Mouse (Mus musculus) urinary bladder, postnatal 4 days (tissue): ENCODE results near the gene Hnrnph2.
A peak's percentile ranks its signal among the peaks of the same experiment; 100 is the strongest.

Experiments
- DNase-seq, 2 experiments: peaks; one replicate each; pipeline ENCODE4 v3.0.0; 2021 to 2022; ENCODE audit warnings: low spot score in 2 of 2

Gene Hnrnph2

DNA sequence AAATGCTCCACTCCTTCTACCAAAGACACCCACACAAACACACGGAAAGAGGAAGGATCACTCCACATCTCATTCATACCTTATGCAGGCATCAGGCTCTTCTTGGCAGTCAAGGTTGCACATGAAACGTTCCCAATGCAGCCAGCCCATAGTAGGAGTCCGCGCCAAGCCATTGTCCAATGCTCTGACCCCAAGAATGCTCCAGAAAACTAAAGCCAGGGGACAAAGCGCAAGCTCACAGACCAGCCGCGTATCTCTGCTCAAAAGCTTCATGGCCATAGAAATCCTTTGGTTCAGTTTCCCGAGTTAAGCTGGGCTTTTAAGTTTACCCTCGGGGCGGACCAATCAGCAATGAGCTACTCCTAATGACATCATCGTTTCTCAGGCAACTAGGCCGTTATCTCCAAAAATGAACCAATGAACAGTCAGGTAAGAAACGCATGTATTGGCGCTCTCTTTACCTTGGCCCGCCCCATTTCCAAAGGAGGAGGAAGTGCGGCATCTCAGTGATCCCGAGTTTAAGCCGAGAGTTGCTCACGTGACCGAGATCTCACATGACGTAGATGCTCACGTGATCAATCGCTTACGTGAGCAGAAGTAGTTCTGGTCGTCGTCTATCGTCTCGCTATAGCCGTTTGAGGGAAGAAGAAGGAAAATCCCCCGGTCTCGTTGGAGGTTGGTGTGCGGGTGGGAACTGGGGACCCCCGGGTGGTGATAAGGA lies at the start of gene Hnrnph2, which contains the start of gene Gla:
TSS of gene Hnrnph2 (plus strand) at position 521 of the 721 bp plus-strand sequence.
TSS of gene Gla (minus strand) at position 467 of the 721 bp plus-strand sequence.
- peak; percentile 83 to 85 for DNase-seq

DNA sequence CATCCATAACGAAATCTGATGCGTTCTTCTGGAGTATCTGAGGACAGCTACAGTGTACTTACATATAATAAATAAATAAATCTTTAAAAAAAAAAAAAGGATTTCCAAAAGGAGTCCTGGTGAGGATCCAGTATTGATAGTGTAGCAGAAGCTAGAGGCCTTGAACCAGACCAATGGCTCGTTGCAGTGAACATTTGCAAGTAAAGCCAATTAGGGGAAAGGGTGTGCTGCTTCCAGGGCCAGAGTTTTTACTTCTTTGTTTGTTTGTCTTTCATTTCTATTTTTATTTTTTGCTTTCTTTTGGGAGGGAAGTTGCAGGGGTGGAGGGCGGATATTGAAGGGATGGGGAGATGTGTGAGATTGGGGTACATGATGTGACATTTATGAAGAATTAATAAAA lies 47.7 kb upstream of the Hnrnph2 start:
- DNase-seq, result no peak

DNA sequence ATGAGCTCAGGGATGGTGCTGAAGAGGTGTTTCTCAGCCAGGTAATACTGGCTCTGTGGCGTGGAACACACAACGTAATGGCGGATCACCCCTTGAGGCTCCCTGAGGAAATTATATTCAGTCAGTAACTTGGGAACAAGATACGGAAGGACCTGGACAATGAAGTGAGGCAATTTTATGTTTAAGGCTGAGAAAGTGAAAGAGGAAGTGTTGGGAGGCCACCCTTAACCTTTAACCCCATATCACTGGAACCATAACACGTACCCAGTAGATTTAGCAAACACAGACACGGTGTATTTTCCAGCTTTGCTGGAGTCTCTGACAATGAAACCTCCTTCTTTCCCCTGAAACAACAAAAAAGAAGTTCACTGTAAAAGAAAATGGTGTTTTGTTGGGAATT lies 46.6 kb upstream of the Hnrnph2 start:
- no peak for DNase-seq

- DNase-seq, result no peak
These were observed 36.7 kb upstream of the Hnrnph2 start for GRCm38 (mm10) chrX:134564326-134564725.

DNA sequence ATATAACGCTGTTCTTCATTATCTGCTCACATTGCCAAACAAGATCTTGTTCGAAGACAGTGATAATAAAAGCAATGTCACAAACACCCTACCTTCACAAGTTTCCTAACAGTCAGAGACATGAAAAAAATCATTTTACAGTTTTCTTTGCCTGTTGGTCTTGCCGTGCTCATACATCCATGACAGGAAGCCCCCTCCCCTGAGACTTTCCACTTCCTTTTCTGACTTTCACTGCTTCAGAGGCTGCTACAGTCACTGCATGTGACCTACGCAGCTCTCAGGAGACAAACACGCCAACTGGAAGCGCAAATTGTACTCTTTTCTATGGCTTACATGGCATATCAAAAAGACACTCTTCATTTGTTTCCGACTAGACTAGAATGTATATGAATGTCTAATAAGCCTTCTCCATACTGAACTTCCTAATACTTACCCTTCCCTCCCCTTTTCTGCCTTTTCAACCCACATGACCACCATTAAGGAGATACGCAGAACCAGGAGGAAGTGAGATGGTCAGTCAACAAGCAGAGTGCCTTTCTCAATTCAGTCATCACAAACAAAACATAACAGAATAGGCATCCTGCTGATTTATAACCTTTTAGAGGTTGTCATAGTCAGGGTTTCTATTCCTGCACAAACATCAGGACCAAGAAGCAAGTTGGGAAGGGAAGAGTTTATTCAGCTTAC lies 34.3 kb upstream of the Hnrnph2 start:
- no peak for DNase-seq

- DNase-seq, result no peak
These were observed 23.1 kb upstream of the Hnrnph2 start for GRCm38 (mm10) chrX:134577896-134578295.

DNA sequence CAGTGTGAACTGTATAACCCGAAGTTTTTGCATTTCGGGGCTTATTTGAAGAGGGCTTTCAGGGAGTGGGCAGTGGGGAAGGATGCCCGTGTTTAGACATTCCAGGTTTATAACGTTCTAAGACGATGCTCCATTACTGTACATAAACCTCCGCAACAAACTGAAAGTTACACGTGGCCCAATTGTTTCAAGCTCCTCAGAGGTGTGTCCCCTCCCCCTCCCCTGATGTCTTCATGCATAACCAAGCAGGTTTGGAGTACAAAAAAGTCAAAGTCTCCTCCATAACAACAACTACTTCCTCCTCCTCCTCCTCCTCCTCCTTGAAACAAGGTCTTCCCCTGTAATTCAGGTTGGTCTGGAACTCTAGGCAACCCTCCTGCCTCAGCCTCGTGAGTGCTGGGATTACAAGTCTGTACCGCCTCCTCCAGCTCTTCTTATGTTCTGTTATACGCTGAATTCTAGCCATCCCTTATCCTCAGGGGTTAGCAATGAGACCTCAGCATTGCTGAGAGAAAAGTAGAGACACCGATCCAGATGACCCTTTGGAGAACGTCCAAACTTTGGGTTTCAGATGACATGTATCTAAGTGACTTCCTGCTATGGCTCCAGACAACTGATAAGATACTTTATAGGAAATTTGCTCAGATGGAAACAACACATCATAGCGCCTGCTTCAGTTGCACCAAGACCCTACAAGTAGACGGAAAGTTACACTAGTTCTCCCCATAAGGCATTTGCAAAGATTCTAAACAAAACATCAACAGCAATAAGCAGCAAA lies 20.3 kb upstream of the Hnrnph2 start:
- DNase-seq, result no peak

DNA sequence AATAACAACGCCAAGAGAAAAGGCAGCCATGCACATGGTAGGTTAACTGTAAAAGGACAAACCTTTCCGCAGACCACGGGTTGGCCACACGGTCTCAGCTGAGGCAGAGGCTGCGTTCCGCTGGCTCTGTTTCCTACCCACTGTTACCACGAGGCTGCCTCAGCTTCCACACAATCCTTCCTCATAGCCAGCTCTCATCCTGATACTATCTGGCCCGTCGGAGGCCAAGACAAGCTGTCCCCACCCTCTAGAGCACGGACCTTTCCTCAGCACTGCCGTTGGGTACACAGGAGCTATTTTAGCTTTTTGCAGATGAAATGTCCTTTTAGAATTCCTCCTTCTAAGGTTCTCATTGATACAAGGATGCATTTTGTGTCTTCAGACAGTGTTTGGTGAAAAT lies 18.7 kb upstream of the Hnrnph2 start:
- DNase-seq, result no peak

DNA sequence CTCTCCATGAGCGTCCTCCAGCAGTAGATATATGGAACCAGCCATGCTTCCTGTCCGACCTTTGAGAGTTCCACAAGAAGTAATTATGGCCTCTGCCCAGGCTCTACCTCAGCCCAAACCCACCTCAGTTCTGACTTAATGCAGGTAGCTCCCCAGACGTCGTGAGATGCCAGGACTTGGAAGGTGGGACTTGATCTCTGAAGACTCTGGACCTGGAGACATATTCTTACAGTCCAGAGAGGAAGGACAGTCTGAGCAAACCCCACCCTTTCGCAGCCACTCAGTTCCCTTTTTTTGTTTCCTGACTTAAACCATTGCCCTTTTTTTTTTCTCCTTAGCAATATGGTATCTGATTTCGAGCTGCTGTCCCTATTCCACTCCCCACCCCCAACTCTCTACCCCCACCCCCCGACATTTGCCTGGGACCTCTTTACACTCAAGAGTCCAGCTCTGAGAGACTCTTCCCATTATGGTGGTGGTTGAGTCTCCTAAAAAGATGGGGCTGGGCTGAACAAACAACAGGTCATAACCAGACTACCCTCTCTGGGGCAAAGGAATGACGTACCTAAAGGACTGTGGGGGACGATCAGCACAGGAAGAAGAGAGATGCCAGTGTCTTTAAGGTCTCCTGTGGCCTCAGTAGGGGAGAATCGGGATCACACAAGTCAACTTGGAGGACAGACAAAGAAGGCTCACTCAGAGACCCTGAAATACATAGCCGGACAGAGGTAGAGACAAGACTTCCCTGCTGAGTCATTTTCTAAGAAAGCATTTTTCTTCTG lies 17.9 kb upstream of the Hnrnph2 start, which contains the start of gene Btk:
TSS of gene Btk (minus strand) at position 683 of the 782 bp plus-strand sequence.
- DNase-seq, result no peak

DNA sequence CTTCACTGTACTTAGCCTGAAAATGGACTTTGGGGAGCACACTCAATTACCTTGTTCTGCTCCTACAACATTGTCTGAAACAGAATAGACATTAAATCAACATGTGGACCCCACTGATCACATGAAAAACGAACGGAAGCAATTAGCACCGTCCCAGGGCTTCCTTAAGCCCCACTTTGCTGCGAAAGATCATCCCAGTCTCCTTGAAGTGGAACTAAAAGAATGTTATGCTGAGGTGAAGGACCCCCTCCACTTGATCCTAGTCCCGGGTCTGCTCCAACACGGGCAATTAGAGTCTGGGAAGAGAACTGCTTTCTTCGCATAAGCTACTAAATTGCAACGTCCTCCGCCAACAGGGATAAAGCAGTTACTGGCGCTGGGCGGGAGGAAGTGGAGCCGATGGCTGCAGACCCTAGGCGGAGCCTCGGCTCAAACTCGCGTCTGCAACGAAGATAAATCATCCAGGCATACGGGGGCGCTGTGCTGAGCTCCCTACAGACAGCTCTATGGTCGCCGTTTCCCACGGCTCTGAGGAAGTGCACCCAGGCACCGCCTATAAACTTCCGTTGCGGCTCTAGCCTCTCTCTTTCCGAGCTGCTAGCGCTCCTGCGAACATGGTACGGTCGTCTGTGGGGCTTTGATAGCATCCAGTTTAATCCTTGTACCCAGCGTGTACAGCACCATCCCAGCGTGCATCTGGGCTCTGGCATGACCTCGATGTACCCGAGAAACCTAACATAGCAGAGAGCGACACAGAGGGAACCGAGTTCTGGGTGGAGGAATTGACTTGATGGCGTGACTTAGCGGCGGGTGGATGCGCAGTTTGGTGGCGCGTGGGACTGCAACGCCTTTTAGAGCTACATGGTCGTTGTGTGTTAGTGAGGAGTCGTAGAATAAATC lies 15.6 kb upstream of the Hnrnph2 start, which contains the start of gene Rpl36a:
TSS of gene Rpl36a (plus strand) at position 552 of the 900 bp plus-strand sequence.
- peak; percentile 86 to 94 for DNase-seq

GRCm38 (mm10) chrX:134586447-134586846 lies 14.5 kb upstream of the Hnrnph2 start:
- DNase-seq, result no peak

GRCm38 (mm10) chrX:134588261-134588660 lies 12.7 kb upstream of the Hnrnph2 start:
- DNase-seq, result no peak

DNA sequence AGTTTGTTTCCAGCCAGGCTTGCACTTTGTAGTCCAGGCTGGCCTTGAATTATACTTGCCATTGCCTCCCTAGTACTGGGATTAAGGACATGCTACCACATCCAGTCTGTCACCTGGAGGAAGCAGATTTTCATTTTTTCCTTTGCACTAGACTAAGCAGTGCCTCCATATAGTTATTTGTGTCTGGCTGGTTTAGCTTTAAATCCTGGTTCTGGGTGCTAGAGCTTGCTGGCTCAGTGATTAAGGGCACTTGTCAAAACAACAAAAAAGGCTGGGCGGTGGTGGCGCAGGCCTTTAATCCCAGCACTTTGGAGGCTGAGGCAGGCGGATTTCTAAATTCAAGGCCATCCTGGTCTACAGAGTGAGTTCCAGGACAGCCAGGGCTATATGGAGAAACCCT lies 12.0 kb upstream of the Hnrnph2 start:
- DNase-seq, result no peak

GRCm38 (mm10) chrX:134589836-134590235 lies 11.1 kb upstream of the Hnrnph2 start:
- no peak for DNase-seq

GRCm38 (mm10) chrX:134599922-134600565 lies 935 bp upstream of the Hnrnph2 start:
- DNase-seq, result no peak

DNA sequence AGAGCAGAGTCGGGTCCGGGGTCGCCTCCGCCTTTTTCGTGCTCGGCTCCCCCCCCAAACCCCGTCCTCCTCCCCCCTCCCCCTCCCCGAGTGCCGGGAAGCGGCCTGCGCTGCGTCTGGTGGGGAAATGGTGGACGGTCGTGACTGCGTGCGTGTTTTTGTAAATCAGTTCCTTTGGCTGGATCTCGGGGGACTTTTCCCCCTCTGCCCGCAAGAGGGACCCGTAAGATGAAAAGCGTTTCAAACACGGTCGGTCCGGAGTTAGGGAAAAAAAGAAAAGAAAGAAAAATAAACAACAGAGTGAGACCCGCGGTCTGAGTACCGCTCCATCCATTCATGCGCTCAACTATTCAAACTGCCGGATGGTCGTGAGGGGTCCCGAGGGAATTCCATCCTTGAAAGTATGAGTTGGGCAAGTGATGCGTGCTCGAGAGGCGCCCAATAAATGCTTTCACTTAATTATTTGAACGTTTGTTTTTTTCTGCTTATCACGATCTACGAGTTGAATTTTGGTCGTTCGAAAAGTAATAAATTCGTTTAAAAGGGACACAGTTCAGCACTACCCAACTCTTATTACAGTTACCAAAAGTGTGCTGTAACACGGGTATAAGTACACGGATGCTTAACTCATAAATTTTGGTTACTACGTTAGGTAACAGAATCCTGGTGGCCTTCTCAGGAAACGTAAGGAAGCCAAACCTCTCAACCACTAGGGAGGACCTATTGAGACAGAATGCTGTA lies 571 bp downstream of the Hnrnph2 start:
- DNase-seq, result no peak

- DNase-seq, result no peak
These were observed 8.5 kb downstream of the Hnrnph2 start for GRCm38 (mm10) chrX:134609472-134609871.

- DNase-seq, result no peak
These were observed 10.0 kb downstream of the Hnrnph2 start for GRCm38 (mm10) chrX:134610984-134611383.

- DNase-seq, result peak; percentile 66 to 67
These were observed 11.4 kb downstream of the Hnrnph2 start for GRCm38 (mm10) chrX:134612285-134612959.
